Mouse (Mus musculus): ENCODE measurements around the gene Cd40.

GRCm38 (mm10) chr2:165054888-165055852, at the start of gene Cd40:
- no peak for TF ChIP-seq POLR2A (IDR thresholded peaks at IDR 0.05; ENCODE audit: insufficient read depth, low read depth, low read length)
- TF ChIP-seq CTCF (IDR thresholded peaks at IDR 0.05; ENCODE audit: insufficient read depth, low read depth, low read length) = no peak
